Mouse (Mus musculus): ENCODE measurements around the gene Hoxd9. TPM values are rescaled to one million over a fixed set of nuclear protein-coding genes. Genes with fewer than 3 reads are reported as not detected.

The Hoxd9 gene
- total RNA-seq, 2 experiments from 2014 or later = 14.8 to 18.8 TPM

DNA sequence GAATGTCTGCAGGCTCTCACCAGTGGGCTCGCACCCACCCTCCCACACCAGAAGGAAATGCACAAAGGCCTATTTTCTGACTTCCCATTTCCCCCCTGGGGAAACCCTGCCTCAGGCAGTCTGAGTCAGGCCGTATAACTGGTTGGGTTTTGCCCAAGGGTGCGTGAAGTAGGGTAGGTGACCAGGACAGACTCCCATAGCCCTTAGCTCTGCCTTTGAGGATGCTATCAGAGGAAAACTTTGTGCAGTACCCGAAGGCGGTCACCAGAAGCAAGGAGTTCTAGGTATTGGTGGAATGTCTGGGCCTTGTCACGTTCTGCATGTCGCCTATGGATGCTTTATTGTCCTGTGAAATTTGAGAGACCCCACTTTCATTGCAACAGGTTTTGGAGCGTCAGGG is 25.4 kb downstream of the Hoxd9 start:
- intact Hi-C loops (cut with DNase I; ENCODE audit: low total_unique reads) = no loop called here
- no peak for DNase-seq

- intact Hi-C loops (cut with DNase I; ENCODE audit: low total_unique reads) = no loop called here
- DNase-seq = no peak
Observed at GRCm38 (mm10) chr2:74724244-74725015, 26.9 kb downstream of the Hoxd9 start.

DNA sequence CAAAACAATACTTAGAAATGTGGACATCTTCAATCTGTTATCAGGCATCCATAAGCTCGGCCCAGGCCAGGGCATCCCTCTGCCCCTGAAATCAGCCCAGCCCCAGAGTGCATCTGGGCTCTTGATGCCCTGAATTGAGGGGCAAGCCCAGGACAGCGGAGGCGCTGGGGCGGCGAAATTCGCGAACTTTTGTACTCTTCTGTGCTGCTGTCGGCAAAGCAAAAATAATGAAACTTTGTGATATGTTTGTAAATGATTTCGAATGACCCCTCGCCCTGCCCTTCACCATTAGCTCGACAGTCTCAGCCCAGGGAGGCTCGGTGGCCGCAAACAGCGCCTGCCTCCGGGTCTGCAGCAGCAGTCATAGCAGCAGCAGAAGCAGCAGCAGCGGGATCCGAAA is 27.6 kb downstream of the Hoxd9 start:
- DNase-seq = no peak
- intact Hi-C loops (cut with DNase I; ENCODE audit: low total_unique reads) = no loop called here

GRCm38 (mm10) chr2:74726551-74726950 is 29.0 kb downstream of the Hoxd9 start, which contains the start of gene Gm28230:
TSS of gene Gm28230 (plus strand) at chr2:74726728.
- intact Hi-C loops (cut with DNase I; ENCODE audit: low total_unique reads) = no loop called here
- no peak for DNase-seq

DNA sequence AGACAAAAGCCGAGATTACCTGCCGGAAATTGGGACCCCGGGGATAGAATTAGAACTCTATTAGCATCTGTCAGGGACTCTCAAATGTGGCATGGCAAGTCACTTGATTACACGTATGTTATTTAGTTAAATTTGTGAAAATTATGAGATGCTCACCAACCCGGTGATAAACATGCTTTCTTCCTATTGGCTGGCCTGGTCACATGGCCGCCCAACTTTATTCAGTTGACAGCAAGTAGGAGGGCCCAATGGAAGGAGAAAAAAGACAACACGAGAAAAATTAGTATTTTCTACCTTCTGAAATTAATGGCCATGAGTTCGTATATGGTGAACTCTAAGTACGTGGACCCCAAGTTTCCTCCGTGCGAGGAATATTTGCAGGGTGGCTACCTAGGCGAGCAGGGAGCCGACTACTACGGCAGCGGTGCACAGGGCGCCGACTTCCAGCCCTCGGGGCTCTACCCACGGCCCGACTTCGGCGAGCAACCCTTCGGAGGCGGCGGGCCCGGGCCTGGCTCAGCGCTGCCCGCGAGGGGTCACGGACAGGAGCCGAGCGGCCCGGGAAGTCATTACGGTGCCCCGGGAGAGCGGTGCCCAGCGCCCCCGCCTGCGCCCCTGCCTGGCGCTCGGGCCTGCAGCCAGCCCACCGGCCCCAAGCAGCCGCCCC is 29.6 kb downstream of the Hoxd9 start:
- DNase-seq = no peak
- intact Hi-C loops (cut with DNase I; ENCODE audit: low total_unique reads) = no loop called here

GRCm38 (mm10) chr2:74727640-74728302 is 30.2 kb downstream of the Hoxd9 start:
- intact Hi-C loops (cut with DNase I; ENCODE audit: low total_unique reads) = no loop called here

GRCm38 (mm10) chr2:74728303-74728680 is 30.8 kb downstream of the Hoxd9 start:
- no peak for DNase-seq
- intact Hi-C loops (cut with DNase I; ENCODE audit: low total_unique reads) = no loop called here

More at GRCm38 (mm10) chr2:74727640-74728302, 30.2 kb downstream of the Hoxd9 start:
- DNase-seq = no peak

DNA sequence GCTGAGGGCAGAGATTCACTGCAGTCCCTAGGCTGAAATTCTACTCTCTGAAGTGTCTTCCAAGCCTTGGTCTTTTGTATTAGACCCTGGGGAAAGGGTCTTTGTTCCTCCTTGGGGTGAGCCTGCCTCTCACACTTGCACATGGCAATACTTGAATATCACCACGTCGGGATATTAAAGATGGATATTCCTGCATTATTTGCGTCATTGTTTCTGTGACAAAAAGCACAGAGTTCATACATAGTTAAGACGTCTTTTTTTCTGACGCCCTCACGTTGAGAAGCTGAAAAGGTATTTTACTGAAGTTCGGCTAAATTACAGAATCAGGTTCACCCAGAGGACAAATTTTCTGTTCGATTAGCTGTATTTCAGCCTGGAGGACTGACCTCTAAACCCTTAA is 32.8 kb downstream of the Hoxd9 start:
- intact Hi-C loops (cut with DNase I; ENCODE audit: low total_unique reads) = no loop called here
- DNase-seq = no peak

DNA sequence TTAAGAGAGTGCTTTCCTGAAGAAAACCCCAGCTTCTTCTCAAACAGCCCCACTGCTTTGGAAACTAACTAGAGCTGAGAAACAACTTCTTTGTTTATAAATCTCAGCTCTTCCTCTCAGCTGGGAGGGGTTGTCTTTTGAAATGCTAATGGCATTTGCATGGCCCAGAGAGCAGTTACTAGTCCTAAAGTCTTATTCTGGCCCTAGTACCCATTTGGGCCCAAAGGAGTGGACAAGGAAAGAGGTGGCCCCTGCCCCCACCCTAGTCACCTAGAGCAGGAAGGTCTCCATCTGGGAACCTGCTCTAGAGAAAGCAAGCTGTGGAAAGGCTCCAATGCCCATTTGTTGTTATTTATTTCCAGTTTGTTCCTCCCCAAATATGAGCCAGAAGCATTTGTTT is 33.5 kb downstream of the Hoxd9 start:
- DNase-seq = no peak
- intact Hi-C loops (cut with DNase I; ENCODE audit: low total_unique reads) = no loop called here

DNA sequence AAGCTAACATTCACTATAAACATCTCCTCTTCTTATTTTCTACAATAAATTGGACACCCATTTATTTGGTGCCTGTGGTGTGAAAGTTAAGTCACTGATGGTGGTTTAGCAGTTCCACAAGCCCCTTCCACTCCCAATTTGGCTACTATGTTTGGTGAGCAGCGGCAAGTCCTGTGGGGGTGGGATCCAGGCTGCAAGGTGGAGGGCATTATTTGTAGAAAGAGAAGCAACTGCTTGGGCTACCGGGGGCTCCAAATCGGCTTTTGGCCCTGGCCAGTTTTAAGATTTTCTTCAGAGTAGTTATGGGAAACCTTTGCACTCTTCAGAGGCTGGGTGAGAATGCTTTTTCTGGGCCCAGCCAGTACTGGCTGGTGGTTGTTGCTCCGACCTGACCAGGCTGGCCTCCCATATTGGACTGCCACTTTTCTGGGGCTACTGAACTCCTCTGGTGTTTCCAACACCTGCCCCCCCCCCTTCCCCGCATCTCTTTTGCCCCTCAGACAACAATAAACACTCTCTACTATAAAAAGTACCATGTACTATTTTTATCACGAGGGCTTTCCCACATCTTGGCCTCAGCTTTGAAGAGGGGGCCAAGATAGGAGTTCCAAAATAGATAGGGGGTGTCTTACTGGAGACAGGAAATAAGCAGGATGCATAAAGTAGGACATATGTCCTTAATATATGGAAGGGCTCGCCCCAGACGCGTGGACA is 34.4 kb downstream of the Hoxd9 start:
- intact Hi-C loops (cut with DNase I; ENCODE audit: low total_unique reads) = no loop called here
- DNase-seq = no peak

DNA sequence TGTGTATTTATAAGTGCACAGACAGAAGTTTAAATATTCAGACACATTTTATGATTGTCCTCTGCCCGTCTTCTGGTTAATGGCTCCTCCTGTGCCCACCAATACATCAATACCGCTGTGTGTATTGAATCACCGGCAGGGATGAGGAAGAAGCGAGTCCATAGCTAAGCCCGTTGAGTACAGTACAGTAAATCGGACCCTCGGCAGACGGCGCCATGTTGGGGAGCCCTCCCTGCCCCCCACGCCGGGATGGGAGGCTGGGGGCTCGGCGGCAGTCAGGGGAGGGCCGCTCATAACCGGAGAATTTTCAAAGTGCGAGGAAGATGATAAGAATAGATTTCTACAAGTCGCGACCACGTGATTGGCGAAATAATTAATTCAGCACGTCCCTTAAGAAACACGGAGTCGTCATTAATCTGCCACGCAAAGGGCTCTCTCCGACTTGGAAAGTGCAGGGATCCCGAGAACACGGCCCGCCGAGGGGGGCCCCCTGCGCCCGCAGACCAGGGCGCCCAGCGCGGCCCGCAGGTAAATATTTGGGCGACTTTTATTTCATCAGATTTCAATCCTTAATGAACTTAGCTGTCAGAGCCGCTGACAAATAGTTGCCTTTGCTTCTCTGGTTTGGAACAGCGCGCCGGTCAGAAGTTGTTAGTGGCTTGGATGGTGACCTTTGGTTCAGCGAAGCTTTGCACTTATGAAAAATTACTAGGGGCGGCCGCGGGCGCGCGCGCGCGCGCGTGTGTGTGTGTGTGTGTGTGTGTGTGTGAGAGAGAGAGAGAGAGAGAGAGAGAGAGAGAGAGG is 35.2 kb downstream of the Hoxd9 start:
- no peak for DNase-seq
- intact Hi-C loops (cut with DNase I; ENCODE audit: low total_unique reads) = no loop called here

GRCm38 (mm10) chr2:74733317-74733661 is 35.8 kb downstream of the Hoxd9 start:
- intact Hi-C loops (cut with DNase I; ENCODE audit: low total_unique reads) = no loop called here
- DNase-seq = no peak

GRCm38 (mm10) chr2:74733765-74734164 is 36.2 kb downstream of the Hoxd9 start:
- DNase-seq = no peak
- intact Hi-C loops (cut with DNase I; ENCODE audit: low total_unique reads) = no loop called here

DNA sequence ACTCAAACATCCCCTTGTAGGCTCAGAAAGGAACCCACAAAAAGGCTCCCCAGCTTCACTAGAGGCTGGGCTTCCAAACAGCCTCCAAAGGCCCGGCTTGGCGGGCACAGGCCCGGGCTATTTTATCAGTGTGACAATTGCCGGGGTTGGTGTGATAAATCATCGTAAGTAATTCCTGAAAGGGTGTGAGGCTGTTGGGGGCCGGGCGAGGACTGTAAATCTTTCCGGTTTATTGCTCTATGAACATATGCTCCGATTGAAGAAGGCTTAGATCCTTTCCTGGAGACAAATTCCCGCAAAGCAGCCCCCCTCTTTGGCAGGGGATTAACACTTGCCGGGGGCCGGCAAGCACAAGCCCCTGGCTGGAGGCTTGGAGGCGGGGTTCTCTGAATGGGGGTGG is 36.9 kb downstream of the Hoxd9 start:
- intact Hi-C loops (cut with DNase I; ENCODE audit: low total_unique reads) = no loop called here
- no peak for DNase-seq

DNA sequence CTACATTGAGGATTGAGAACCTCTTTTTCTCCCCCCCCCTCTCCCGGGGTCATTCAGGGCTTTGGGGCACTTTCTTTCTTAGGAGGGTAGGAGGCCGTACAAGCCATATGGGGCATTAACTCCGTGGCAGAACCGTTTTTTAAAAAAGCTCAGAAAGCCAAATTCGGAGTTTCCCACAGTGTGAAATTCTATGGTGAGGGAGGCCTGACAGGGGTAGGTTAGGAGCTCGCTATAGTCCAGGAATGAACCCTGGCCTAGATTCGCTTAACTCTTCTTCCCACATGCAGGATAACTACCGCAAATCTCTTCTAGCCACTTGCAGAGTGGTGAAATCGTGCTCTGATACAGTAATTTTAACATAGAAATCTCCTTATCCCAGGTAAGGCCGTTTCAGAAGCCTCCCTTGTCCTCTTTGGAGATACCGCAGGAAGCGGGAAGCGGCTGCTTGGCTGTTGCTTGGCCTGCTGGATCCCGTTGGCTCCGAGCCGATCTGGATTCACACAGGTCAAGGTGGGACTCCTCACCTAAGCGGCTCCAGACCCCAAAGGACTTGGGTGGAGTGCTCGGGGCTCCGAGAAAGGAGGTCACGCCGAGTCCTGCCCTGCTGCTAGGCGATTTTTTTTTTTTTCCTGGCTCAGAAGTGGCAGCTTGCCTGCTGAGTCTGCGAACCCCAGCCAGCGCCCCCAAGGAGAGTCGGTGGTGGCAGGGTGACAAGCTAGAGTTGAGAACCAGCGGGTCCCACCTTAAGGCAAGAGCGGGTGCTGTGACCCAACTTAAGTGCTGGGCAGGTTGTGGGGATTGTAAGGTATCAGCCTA is 37.7 kb downstream of the Hoxd9 start:
- no peak for DNase-seq
- intact Hi-C loops (cut with DNase I; ENCODE audit: low total_unique reads) = no loop called here

DNA sequence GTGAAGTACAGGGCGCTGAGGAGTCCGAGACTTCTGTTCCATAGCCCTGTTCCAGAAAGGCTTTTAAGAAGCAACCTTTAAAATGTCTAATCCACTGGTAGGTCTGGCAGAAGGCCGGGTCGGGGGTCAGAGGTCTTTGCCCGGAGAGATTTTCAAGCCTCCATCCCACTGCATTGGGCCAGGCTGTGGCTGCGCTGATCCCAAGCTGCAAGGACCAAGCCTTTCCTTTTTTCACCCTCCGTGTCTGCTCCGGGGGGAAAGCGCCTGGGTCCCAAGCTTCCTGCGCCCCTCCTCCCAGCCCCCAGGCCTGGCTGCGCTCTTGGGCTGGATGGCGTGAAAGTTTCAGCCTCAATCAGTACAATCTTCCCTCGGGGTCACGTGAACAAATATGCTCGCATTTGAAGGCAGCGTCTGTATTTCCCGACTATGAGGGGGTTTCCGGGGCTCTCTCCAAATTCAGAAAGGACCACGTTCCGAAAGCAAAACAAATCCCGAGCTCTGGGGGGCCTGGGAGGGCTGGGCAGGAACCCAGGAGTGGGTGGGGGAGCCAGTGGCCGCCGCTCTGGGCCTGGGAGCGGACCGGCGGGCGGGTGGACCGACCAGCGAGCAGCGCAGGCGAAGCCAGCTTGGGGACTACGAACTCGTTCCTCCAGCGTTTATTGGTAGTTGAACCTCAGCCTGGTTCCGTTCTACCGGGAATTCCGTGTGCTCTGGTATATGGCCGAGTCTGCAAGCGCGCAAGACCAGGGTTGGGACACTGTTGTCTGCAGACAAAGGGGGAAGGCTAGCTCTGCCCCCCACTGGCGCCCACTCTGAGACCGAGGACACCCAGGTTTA is 38.5 kb downstream of the Hoxd9 start:
- no peak for DNase-seq
- intact Hi-C loops (cut with DNase I; ENCODE audit: low total_unique reads) = no loop called here

DNA sequence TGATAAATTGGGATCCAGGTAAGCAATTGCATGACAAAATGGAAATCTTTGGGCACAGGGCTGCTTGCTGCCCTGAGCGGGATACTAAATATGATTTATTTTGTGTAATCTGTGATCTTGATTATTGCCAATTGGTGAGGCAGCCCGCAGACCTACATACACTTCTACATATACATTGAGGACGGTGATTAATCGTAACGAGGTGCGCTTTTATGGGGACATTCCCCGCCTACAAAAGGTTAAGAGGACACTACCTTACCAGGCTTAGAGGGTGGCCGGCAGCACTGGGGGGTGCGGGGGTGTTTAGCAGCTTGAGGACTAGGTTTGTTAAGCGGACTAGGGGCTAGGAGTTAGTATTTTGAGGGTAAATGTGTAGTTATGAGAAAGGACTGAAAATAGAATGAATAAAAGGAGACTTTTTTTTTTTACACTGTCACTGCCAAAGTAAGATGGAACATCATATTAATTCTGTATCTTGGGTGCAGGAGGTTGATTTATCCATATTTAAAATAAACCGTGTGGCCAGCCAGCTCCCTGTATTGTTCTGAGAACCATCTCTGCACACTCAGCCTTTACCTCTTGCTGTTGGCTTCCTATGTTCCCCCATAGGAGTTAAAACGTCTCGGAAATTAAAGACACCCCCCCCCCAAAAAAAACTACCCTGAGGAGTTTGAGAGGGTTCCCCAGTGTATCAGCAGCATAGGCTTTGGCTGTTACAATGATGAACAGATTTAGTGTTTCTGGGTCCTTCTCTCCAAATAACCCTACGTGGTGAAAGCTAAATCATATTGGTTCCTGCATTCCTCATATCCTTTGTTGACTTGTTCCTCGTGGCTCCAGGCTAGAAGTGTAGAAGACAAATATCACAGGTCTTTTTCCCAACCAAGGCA is 39.4 kb downstream of the Hoxd9 start:
- DNase-seq = no peak
- intact Hi-C loops (cut with DNase I; ENCODE audit: low total_unique reads) = no loop called here

All from gastrocnemius, postnatal 14 days (tissue).